Mouse (Mus musculus) forebrain, embryonic 16.5 days (tissue): ENCODE data around the gene BC035044. TPM values are rescaled to one million over a fixed set of nuclear protein-coding genes. Genes with fewer than 3 reads are reported as not detected.
"Not testable (repeated sequence)": the region's sequence is repeated elsewhere in the genome, so short reads cannot be mapped to it uniquely, and the experiment has no call there.

Experiments
- ATAC-seq: fragments of 200-750 bp; cut with Nextera tagmentation; 2 replicates; pipeline ENCODE4 v1.8.0; 2017; ENCODE audit warnings: mild to moderate bottlenecking, moderate library complexity
- H3K27ac ChIP-seq: fragments of 300-500 bp; sonication (generic); 2 replicates; pipeline ENCODE4 v1.5.1; 2014; ENCODE audit warnings: low read length, control low read depth
- H3K27me3 ChIP-seq: fragments of 300-500 bp; sonication (generic); replicated peaks from 2 replicates; pipeline ENCODE4 v1.6.1; 2014; ENCODE audit warnings: low read length; ENCODE audit not compliant: control insufficient read depth, insufficient read depth
- H3K36me3 ChIP-seq: fragments of 300-500 bp; sonication (generic); 2 replicates; pipeline ENCODE4 v1.6.1; 2014; ENCODE audit not compliant: control insufficient read depth, insufficient read depth
- H3K4me1 ChIP-seq: fragments of 300-500 bp; sonication (generic); replicated peaks from 2 replicates; pipeline ENCODE4 v1.6.1; 2014; ENCODE audit warnings: low read length; ENCODE audit not compliant: control insufficient read depth, insufficient read depth
- H3K4me2 ChIP-seq: fragments of 300-500 bp; sonication (generic); 2 replicates; pipeline ENCODE4 v1.6.1; 2014; ENCODE audit warnings: mild to moderate bottlenecking, low read length, control low read depth
- H3K4me3 ChIP-seq: fragments of 300-500 bp; sonication (generic); replicated peaks from 2 replicates; pipeline ENCODE4 v1.5.1; 2014; ENCODE audit warnings: mild to moderate bottlenecking, low read length, control low read depth
- H3K9ac ChIP-seq: fragments of 300-500 bp; sonication (generic); replicated peaks from 2 replicates; pipeline ENCODE4 v1.6.1; 2014; ENCODE audit warnings: low read depth, low read length, control low read depth
- H3K9me3 ChIP-seq: fragments of 300-500 bp; sonication (generic); 2 replicates; pipeline ENCODE4 v1.6.1; 2016; ENCODE audit warnings: low read length; ENCODE audit not compliant: control insufficient read depth
- WGBS: fragments of 180-500 bp; shearing (Covaris S2); extraction: QIAGEN DNeasy Blood & Tissue Kit; methylation state at CpG from one replicate; pipeline ENCODE4 v1.1.7; 2014; 5-methylcytosine and 5-hydroxymethylcytosine counted together
- polyA plus RNA-seq: library from polyadenylated mRNA; unstranded; fragments of >200 nt; fragmentation: Nextera tagmentation; extraction: Ambion mirVana; gene quantifications from 2 replicates; pipeline ENCODE4 v1.2.1, GENCODE M21; 2015

BC035044 gene
- polyA plus RNA-seq, 1 experiment from 2014 or later, result 0.34 TPM

GRCm38 (mm10) chr6:128808532-128808931, 82.4 kb downstream of the BC035044 start:
- H3K4me2 ChIP-seq, result no peak overlapping the region
- no peak for ATAC-seq
- 86% methylated on average over 5 of the region's 5 CpGs for whole genome bisulfite sequencing

GRCm38 (mm10) chr6:128807021-128807420, 83.9 kb downstream of the BC035044 start:
- Histone ChIP-seq H3K36me3 (no peaks in the 10 kb centered on the region), H3K27me3 (no peaks in the 10 kb centered on the region), H3K9ac (no peak overlapping the region), H3K9me3 (no peaks in the 10 kb centered on the region), H3K4me1 (0 out of 2 replicates have a peak, but pooled peaks cover 2% of the 10 kb centered on the region), H3K27ac (no peak overlapping the region), H3K4me3 (no peak overlapping the region), H3K4me2 (no peak overlapping the region)
- 66% methylated on average over 3 of the region's 3 CpGs for WGBS
- ATAC-seq, result no peak

More at GRCm38 (mm10) chr6:128808532-128808931, 82.4 kb downstream of the BC035044 start:
- Histone ChIP-seq H3K27me3 (no peaks in the 10 kb centered on the region), H3K9me3 (no peaks in the 10 kb centered on the region), H3K36me3 (no peaks in the 10 kb centered on the region), H3K4me1 (no peaks in the 10 kb centered on the region), H3K4me3 (no peak overlapping the region), H3K27ac (no peak overlapping the region), H3K9ac (no peak overlapping the region)

GRCm38 (mm10) chr6:128804823-128805640, 85.9 kb downstream of the BC035044 start:
- not testable (repeated sequence) for H3K27ac ChIP-seq, H3K27me3 ChIP-seq, H3K9ac ChIP-seq, H3K4me3 ChIP-seq, H3K9me3 ChIP-seq, H3K36me3 ChIP-seq, H3K4me2 ChIP-seq, ATAC-seq, H3K4me1 ChIP-seq
- 57% methylated on average over 7 of the region's 7 CpGs for WGBS

- Histone ChIP-seq H3K27me3 (no peaks in the 10 kb centered on the region), H3K9ac (peak overlapping the region; percentile 59), H3K4me1 (peaks cover 7% of the 10 kb centered on the region), H3K27ac (peak overlapping the region; percentile 85), H3K4me2 (peak overlapping the region; percentile 60), H3K9me3 (no peaks in the 10 kb centered on the region), H3K36me3 (no peaks in the 10 kb centered on the region), H3K4me3 (peak overlapping the region; percentile 55)
- WGBS, result 4% methylated on average over 26 of the region's 26 CpGs
- ATAC-seq, result peak; percentile 92
Observed at GRCm38 (mm10) chr6:128802999-128803857, 87.7 kb downstream of the BC035044 start.

GRCm38 (mm10) chr6:128802557-128802956, 88.4 kb downstream of the BC035044 start:
- Histone ChIP-seq H3K9me3 (no peaks in the 10 kb centered on the region), H3K4me1 (peaks cover 13% of the 10 kb centered on the region), H3K9ac (peak overlapping the region; percentile 59), H3K4me2 (peak overlapping the region; percentile 60), H3K36me3 (no peaks in the 10 kb centered on the region), H3K27me3 (no peaks in the 10 kb centered on the region), H3K4me3 (peak overlapping the region; percentile 55), H3K27ac (peak overlapping the region; percentile 85)
- ATAC-seq, result peak; percentile 40
- WGBS, result 9% methylated on average over 10 of the region's 10 CpGs

GRCm38 (mm10) chr6:128800696-128801095, 90.2 kb downstream of the BC035044 start:
- not testable (repeated sequence) for ATAC-seq, H3K27ac ChIP-seq, H3K9me3 ChIP-seq, H3K27me3 ChIP-seq, H3K4me2 ChIP-seq, H3K9ac ChIP-seq, H3K36me3 ChIP-seq, H3K4me3 ChIP-seq
- 79% methylated on average over 5 of the region's 5 CpGs for WGBS
- H3K4me1 ChIP-seq, result peaks cover 13% of the 10 kb centered on the region

GRCm38 (mm10) chr6:128799896-128800270, 91.0 kb downstream of the BC035044 start:
- 15% methylated on average over 7 of the region's 7 CpGs for WGBS
- ATAC-seq, result no peak
- H3K4me1 ChIP-seq, result peaks cover 13% of the 10 kb centered on the region
- H3K9ac ChIP-seq, result peak overlapping the region; percentile 58
- peak overlapping the region; percentile 65 for H3K4me3 ChIP-seq
- H3K9me3 ChIP-seq, result no peaks in the 10 kb centered on the region
- H3K4me2 ChIP-seq, result peak overlapping the region; percentile 54
- no peaks in the 10 kb centered on the region for H3K27me3 ChIP-seq
- H3K27ac ChIP-seq, result peak overlapping the region; percentile 86
- no peaks in the 10 kb centered on the region for H3K36me3 ChIP-seq

- not testable (repeated sequence) for H3K9me3 ChIP-seq, H3K36me3 ChIP-seq, H3K27me3 ChIP-seq
- peak overlapping the region; percentile 61 for H3K9ac ChIP-seq
- peak overlapping the region; percentile 74 for H3K4me2 ChIP-seq
- peak; percentile 69 for ATAC-seq
- H3K27ac ChIP-seq, result peak overlapping the region; percentile 86
- H3K4me1 ChIP-seq, result peaks cover 13% of the 10 kb centered on the region
- peak overlapping the region; percentile 65 for H3K4me3 ChIP-seq
- under 1% methylated on average over 49 of the region's 49 CpGs for WGBS
Observed at GRCm38 (mm10) chr6:128799144-128799895, 91.6 kb downstream of the BC035044 start.
